Mouse (Mus musculus) cortical plate, adult 2 months (tissue): ENCODE measurements around the gene 1810046K07Rik. TPM values are rescaled to one million over a fixed set of nuclear protein-coding genes. Genes with fewer than 3 reads are reported as not detected.

ENCODE experiments used
- H3K27ac ChIP-seq: fragments of 200-500 bp; 2 replicates; pipeline ENCODE4 v1.5.1; 2012; ENCODE audit warnings: low read length, control low read depth, inconsistent platforms; ENCODE audit not compliant: insufficient read depth
- H3K4me1 ChIP-seq: fragments of 200-500 bp; 2 replicates; pipeline ENCODE4 v1.6.1; 2011; ENCODE audit warnings: low read length; ENCODE audit not compliant: control insufficient read depth, insufficient read depth
- H3K4me3 ChIP-seq: fragments of 200-500 bp; 2 replicates; pipeline ENCODE4 v1.5.1; 2011; ENCODE audit warnings: mild to moderate bottlenecking, low read length, control low read depth; ENCODE audit not compliant: insufficient read depth
- CTCF ChIP-seq: fragments of 200-500 bp; IDR thresholded peaks from 2 replicates; pipeline ENCODE4 v1.5.1; 2011; ENCODE audit warnings: mild to moderate bottlenecking, control low read depth, low read length; ENCODE audit not compliant: insufficient read depth; ENCODE audit errors: extremely low read depth
- POLR2A ChIP-seq: fragments of 200-500 bp; IDR thresholded peaks from 2 replicates; pipeline ENCODE4 v1.6.1; 2011; ENCODE audit warnings: mild to moderate bottlenecking, low read length, control low read depth; ENCODE audit not compliant: insufficient read depth; ENCODE audit errors: extremely low read depth
- polyA plus RNA-seq: library from polyadenylated mRNA; depleted of rRNA; stranded (reverse); fragments of >200 nt; gene quantifications from 2 replicates; pipeline ENCODE4 v1.2.3, GENCODE M21; 2012; rRNA removed

The 1810046K07Rik gene
- polyA plus RNA-seq, 1 experiment, result not detected

- peaks cover 1% of the 10 kb centered on the region; the same call in 1 of the 2 replicates for H3K4me1 ChIP-seq
- TF ChIP-seq POLR2A, result no peak
- no peak for TF ChIP-seq CTCF
- H3K4me3 ChIP-seq, result no peak overlapping the region
- no peak overlapping the region for H3K27ac ChIP-seq
Measured at GRCm38 (mm10) chr9:51274678-51275077, 54.0 kb downstream of the 1810046K07Rik start.

GRCm38 (mm10) chr9:51273581-51274154 is 55.0 kb downstream of the 1810046K07Rik start:
- TF ChIP-seq CTCF (no peak), POLR2A (no peak)
- Histone ChIP-seq H3K27ac (no peak overlapping the region), H3K4me1 (peaks cover 1% of the 10 kb centered on the region; the same call in 1 of the 2 replicates), H3K4me3 (no peak overlapping the region)

- H3K27ac ChIP-seq, result no peak overlapping the region
- TF ChIP-seq POLR2A, result no peak
- TF ChIP-seq CTCF, result no peak
Measured at GRCm38 (mm10) chr9:51272102-51272501, 56.6 kb downstream of the 1810046K07Rik start.

GRCm38 (mm10) chr9:51271073-51271472 is 57.6 kb downstream of the 1810046K07Rik start:
- H3K27ac ChIP-seq, result no peak overlapping the region
- peaks cover 1% of the 10 kb centered on the region; the same call in 1 of the 2 replicates for H3K4me1 ChIP-seq
- TF ChIP-seq POLR2A, result no peak
- TF ChIP-seq CTCF, result no peak
- H3K4me3 ChIP-seq, result no peak overlapping the region

More at GRCm38 (mm10) chr9:51272102-51272501, 56.6 kb downstream of the 1810046K07Rik start:
- Histone ChIP-seq H3K4me1 (peaks cover 1% of the 10 kb centered on the region; the same call in 1 of the 2 replicates), H3K4me3 (no peak overlapping the region)

DNA sequence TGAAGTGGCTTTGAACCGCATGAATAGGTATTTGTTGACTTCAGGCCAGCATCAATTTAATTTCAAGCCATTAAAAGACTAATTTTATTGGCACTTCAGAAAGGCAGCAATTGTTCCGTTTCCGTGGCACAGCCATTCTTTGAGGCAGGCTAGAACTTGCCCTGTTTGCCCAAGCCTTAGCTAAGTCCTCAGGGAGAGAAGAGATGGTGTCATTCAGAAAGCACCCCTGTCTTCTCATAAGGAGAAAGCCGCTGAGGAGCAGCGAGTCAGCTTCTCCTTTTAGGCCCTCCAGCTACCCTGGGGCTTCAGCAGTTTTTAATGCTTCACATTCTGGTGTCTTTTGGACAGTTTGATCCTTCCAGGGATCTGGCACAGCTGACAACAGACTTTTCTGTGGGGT is 59.9 kb downstream of the 1810046K07Rik start:
- Histone ChIP-seq H3K27ac (no peak overlapping the region), H3K4me3 (no peak overlapping the region), H3K4me1 (peaks cover 1% of the 10 kb centered on the region; the same call in 1 of the 2 replicates)
- TF ChIP-seq CTCF (no peak), POLR2A (no peak)

DNA sequence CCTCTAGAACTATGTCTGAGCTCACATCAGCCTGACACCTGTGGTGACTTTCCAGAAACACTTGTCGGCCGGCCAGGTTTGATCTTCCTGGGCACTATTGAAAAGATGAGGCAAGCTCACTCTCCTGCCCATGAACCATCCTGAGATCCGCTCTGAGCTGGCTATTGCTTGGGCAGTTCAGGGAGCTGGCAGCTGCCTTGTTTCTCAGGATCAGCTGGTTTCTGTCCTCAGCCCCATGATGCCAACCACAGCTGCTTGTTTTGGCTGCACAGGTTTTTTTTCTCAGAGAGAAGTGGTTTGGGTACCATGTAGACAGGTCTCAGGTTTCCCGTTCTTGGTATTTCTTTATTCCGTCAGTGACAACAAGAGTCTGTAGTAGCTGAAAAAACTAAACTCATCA is 70.3 kb downstream of the 1810046K07Rik start:
- no peak for TF ChIP-seq CTCF
- TF ChIP-seq POLR2A, result no peak
- Histone ChIP-seq H3K4me3 (no peak overlapping the region), H3K27ac (no peak overlapping the region), H3K4me1 (no peaks in the 10 kb centered on the region)

- TF ChIP-seq POLR2A, result no peak
- TF ChIP-seq CTCF, result no peak
- no peaks in the 10 kb centered on the region for H3K4me1 ChIP-seq
Measured at GRCm38 (mm10) chr9:51256780-51257502, 71.8 kb downstream of the 1810046K07Rik start.

More at GRCm38 (mm10) chr9:51256780-51257502, 71.8 kb downstream of the 1810046K07Rik start:
- H3K4me3 ChIP-seq, result no peak overlapping the region
- H3K27ac ChIP-seq, result no peak overlapping the region

Other genes starting within 250 kb of the 1810046K07Rik start
- gene 4833427G06Rik, start 226.8 kb downstream of the 1810046K07Rik start, polyA plus RNA-seq, result 0.11 and 0.35 TPM in 2 replicates
- 0.02 TPM in 2 replicates for gene Gm32742, start 163.4 kb downstream of the 1810046K07Rik start, polyA plus RNA-seq
- gene Pou2af1, start 115.2 kb downstream of the 1810046K07Rik start, polyA plus RNA-seq, result 0.13 TPM in 2 replicates
- 3.0 and 3.9 TPM in 2 replicates for gene Colca2, start 50.3 kb downstream of the 1810046K07Rik start, polyA plus RNA-seq